Mouse (Mus musculus): ENCODE data around the gene Ern1.

- TF ChIP-seq EP300 (IDR thresholded peaks at IDR 0.05): no peak
- no peak for TF ChIP-seq CTCF (IDR thresholded peaks at IDR 0.05)
Observed at GRCm38 (mm10) chr11:106518391-106518790, 30.7 kb upstream of the Ern1 start.
